ENCODE assay signal across 7 mouse cellular contexts in the genomic region with DNA sequence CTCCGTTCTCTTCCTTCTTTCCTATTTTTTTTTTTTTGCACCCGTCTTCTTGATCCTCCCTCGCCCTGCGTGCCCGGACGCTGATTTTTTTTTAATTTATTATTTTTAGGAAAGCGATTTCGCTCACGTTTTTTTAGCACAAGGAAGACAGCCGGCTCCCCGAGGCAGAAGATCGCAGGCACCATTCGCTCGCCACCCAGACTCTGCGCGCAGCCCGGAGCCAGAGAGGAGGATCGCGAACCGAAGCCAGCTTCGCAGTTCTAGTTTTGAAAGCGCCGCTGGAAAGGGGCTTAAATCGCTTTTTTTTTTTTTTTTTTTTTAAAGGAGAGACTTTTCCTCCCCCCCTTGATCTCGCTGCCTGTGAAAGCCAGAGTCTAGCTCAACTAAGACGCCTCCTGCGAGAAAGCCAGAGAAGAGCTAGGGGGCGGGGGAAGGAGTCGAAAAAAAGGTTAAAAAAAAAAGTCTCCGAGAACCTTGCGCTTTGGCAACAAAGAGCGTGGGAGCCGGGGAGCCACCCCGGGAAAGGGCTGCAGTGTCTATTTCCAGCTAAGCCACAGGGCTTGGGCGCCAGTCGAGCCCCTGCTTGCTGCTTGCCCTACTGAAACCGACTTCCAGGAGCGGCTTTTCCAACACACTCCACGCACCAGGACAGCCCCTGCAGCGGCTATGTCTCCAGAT. TPM values are rescaled to one million over a fixed set of nuclear protein-coding genes. Genes with fewer than 3 reads are reported as not detected.
DNase-seq lines count a peak whose midpoint lies in the region; ATAC-seq and TF ChIP-seq lines count a peak whose summit lies in the region.

No protein-coding gene starts in this region.

- no peaks in the 10 kb centered on the region for H3K4me1 ChIP-seq in forebrain, postnatal 0 days (ENCODE audit: insufficient read depth)
- peaks cover 4% of the 10 kb centered on the region; the same call in 1 of the 2 replicates for H3K4me1 ChIP-seq in intestine, postnatal 0 days (replicated peaks; ENCODE audit: control insufficient read depth, insufficient read depth, low read length)
- peaks cover 15% of the 10 kb centered on the region for H3K4me1 ChIP-seq in midbrain, embryonic 15.5 days

- DNase-seq in 3T3-L1 (ENCODE audit: low read depth, low spot score), result peak; percentile 88
- peak; percentile 74 for DNase-seq in Muller cell, postnatal 12 days (ENCODE audit: inconsistent ontology term)
- no peak for DNase-seq in forebrain, postnatal 0 days
- DNase-seq in right cerebral cortex, postnatal 25 days, result no peak
- no peak for DNase-seq in B cell, adult 2 months

- under 1% methylated on average over 40 of the region's 40 CpGs for WGBS in forebrain, postnatal 0 days
- WGBS in intestine, postnatal 0 days, result under 1% methylated on average over 40 of the region's 40 CpGs
- whole genome bisulfite sequencing in midbrain, embryonic 15.5 days, result under 1% methylated on average over 40 of the region's 40 CpGs

- peak overlapping the region; percentile 22 for H3K4me3 ChIP-seq in forebrain, postnatal 0 days (ENCODE audit: low read depth, low read length)
- H3K4me3 ChIP-seq in intestine, postnatal 0 days (ENCODE audit: low read depth, low read length), result peak overlapping the region; percentile 72
- H3K4me3 ChIP-seq in midbrain, embryonic 15.5 days, result peak overlapping the region; percentile 17

- ATAC-seq in forebrain, postnatal 0 days, result no peak
- ATAC-seq in intestine, postnatal 0 days, result no peak
- ATAC-seq in midbrain, embryonic 15.5 days (replicated peaks), result no peak

- H3K27ac ChIP-seq in forebrain, postnatal 0 days (ENCODE audit: low read depth, low read length), result no peak overlapping the region
- peak overlapping the region; percentile 96 for H3K27ac ChIP-seq in intestine, postnatal 0 days (ENCODE audit: low read depth, low read length)
- no peak overlapping the region for H3K27ac ChIP-seq in midbrain, embryonic 15.5 days

- H3K4me2 ChIP-seq in forebrain, postnatal 0 days (ENCODE audit: low read depth), result peak overlapping the region; percentile 44
- peak overlapping the region; percentile 84 for H3K4me2 ChIP-seq in intestine, postnatal 0 days (replicated peaks; ENCODE audit: low read depth)
- H3K4me2 ChIP-seq in midbrain, embryonic 15.5 days, result peak overlapping the region; percentile 44

- H3K9ac ChIP-seq in forebrain, postnatal 0 days, result no peak overlapping the region
- peak overlapping the region; percentile 93 for H3K9ac ChIP-seq in intestine, postnatal 0 days (ENCODE audit: low read depth, low read length)
- no peak overlapping the region for H3K9ac ChIP-seq in midbrain, embryonic 15.5 days

- no peaks in the 10 kb centered on the region for H3K36me3 ChIP-seq in forebrain, postnatal 0 days (ENCODE audit: insufficient read depth)
- H3K36me3 ChIP-seq in intestine, postnatal 0 days (ENCODE audit: control insufficient read depth, insufficient read depth), result no peaks in the 10 kb centered on the region; the same call in 1 of the 2 replicates
- H3K36me3 ChIP-seq in midbrain, embryonic 15.5 days (replicated peaks), result no peaks in the 10 kb centered on the region

- no peak for TF ChIP-seq CTCF in forebrain, postnatal 0 days (IDR thresholded peaks at IDR 0.05; ENCODE audit: low read depth)
- TF ChIP-seq CTCF in intestine, postnatal 0 days (IDR thresholded peaks at IDR 0.05; ENCODE audit: low read depth), result no peak

- peaks cover 90% of the 10 kb centered on the region for H3K27me3 ChIP-seq in forebrain, postnatal 0 days (ENCODE audit: insufficient read depth, low read length)
- peaks cover 17% of the 10 kb centered on the region; the same call in 1 of the 2 replicates for H3K27me3 ChIP-seq in intestine, postnatal 0 days (replicated peaks; ENCODE audit: control insufficient read depth, insufficient read depth, low read length)
- H3K27me3 ChIP-seq in midbrain, embryonic 15.5 days (replicated peaks), result peaks cover 79% of the 10 kb centered on the region

- H3K9me3 ChIP-seq in forebrain, postnatal 0 days (ENCODE audit: low read length), result no peaks in the 10 kb centered on the region
- H3K9me3 ChIP-seq in intestine, postnatal 0 days (ENCODE audit: control insufficient read depth), result no peaks in the 10 kb centered on the region
- H3K9me3 ChIP-seq in midbrain, embryonic 15.5 days, result no peaks in the 10 kb centered on the region

RNA-seq across cellular contexts. Expression of a gene that starts 0.8 kb away (rescaled TPM):
- total RNA-seq in forebrain, postnatal 0 days (2014; rRNA removed), result 1.5 and 2.9 TPM in 2 replicates
- polyA plus RNA-seq in forebrain, postnatal 0 days (2015; fragmentation: Nextera tagmentation; extraction: Ambion mirVana), result 1.2 and 1.7 TPM in 2 replicates
- 30.6 and 42.6 TPM in 2 replicates for polyA plus RNA-seq in intestine, postnatal 0 days (2015; fragmentation: Nextera tagmentation; extraction: Ambion mirVana)
- polyA plus RNA-seq in midbrain, embryonic 15.5 days (2015; fragmentation: Nextera tagmentation; extraction: Ambion mirVana), result 2.9 and 4.7 TPM in 2 replicates

Comparison
In these comparisons a context has a peak if more than half of its experiments do, and no peak if none do; other contexts are left out.
1. DNase-seq: peak in 3T3-L1 (single experiment) and Muller cell, postnatal 12 days (single experiment); none in forebrain, postnatal 0 days (single experiment), right cerebral cortex, postnatal 25 days (single experiment) and B cell, adult 2 months (0 of 2).
2. H3K4me3 ChIP-seq: peak in every context shown above with its lines; median percentile 72 in intestine, postnatal 0 days; 22 in forebrain, postnatal 0 days; 17 in midbrain, embryonic 15.5 days.
3. Peak in every context shown above with its lines, with median percentiles within 50 percentile points of each other: H3K4me2 ChIP-seq.